Mouse (Mus musculus) left cerebral cortex, adult 18-20 months (tissue): ENCODE measurements around the gene Hist1h2ao. TPM values are rescaled to one million over a fixed set of nuclear protein-coding genes. Genes with fewer than 3 reads are reported as not detected.
A peak's percentile ranks its signal among the peaks of the same experiment; 100 is the strongest.
"Not testable (repeated sequence)": the region's sequence is repeated elsewhere in the genome, so short reads cannot be mapped to it uniquely, and the experiment has no call there.

Experiments
- DNase-seq, 2 experiments: peaks; one replicate each; pipeline ENCODE4 v3.0.0; 2021 to 2022; ENCODE audit warnings: low spot score in 2 of 2, mixed read lengths in 1 of 2
- long read RNA-seq, 2 experiments: library from polyadenylated mRNA; stranded (forward); transcript quantifications; one replicate each; pipeline ENCODE4 v2.0.0; 2021
- total RNA-seq, 2 experiments: library from RNA; stranded (reverse); gene quantifications; 2 replicates each; pipeline ENCODE4 v1.2.3; 2021

Hist1h2ao gene
- total RNA-seq: 1 to 10 TPM in 1 of 2 experiments, not detected in 1; 6.2 TPM
- long read RNA-seq, experiment 1: 0 reads
- long read RNA-seq, experiment 2: 0 reads

DNA sequence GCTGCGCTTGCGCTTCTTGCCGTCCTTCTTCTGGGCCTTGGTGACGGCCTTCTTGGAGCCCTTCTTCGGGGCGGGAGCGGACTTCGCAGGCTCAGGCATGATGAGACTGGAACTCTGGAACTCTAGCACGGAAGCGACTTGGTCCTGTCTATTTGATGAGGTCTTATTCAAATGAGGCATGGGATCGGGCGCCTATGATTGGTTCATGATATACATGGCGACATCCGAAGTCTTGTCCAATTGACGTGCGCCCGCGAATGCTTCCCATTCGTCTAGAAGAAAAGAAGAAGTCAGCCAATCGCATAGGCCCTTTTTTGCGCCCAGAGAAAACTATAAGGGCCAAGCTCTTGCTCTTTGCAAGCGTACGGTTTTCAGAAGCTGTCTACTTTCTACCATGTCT is at the start of gene Hist1h2ao, which contains the start of gene Hist1h2bq:
TSS of gene Hist1h2ao (plus strand) at position 393 of the 400 bp plus-strand sequence.
TSS of gene Hist1h2bq (minus strand) at position 125 of the 400 bp plus-strand sequence.
- DNase-seq: not testable (repeated sequence)

DNA sequence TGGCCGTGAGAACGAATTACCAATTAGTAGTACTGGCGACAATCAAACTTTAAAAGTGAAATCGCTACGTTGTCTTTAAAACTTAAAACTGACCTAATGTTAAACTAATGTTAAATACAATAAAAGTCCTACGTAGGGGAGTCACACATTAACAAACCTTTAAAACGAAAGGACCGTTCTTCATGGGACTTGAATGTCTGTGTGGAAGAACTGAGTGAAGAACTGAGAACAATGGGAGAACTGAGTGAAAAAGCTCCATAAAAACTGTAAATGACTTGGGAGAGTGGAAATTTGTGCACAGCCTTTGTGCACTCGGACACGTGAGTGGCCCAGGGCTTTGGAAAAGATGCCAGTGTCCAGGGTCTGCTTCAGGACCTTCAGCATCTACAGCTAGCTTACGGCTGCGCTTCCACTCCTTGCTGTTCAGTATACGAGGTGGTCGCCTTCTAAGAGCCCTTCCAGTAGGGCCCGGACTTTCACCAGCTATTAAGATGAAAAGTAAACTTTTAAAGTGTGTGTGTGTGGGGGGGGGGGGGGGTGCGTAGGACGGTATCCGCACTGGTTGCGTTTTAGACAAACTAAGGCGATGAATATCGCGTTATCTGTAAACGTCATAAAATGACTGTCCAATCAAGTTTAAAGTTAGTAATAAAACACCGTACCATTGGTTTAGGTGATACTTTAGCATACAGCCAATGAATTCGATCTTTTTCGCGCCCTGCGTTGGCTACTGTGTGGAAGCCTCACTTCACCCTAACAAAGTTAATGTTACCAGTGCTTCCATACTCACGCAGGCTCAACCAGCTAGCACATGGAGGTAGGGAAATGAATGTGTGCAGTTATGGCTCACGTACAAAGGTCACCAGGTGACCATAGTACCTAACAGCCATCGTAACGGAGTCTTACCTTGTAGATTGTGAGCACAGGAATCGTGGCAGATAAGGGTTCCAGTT is 31.2 kb upstream of the Hist1h2ao start:
- peak; percentile 49 to 60 for DNase-seq

DNA sequence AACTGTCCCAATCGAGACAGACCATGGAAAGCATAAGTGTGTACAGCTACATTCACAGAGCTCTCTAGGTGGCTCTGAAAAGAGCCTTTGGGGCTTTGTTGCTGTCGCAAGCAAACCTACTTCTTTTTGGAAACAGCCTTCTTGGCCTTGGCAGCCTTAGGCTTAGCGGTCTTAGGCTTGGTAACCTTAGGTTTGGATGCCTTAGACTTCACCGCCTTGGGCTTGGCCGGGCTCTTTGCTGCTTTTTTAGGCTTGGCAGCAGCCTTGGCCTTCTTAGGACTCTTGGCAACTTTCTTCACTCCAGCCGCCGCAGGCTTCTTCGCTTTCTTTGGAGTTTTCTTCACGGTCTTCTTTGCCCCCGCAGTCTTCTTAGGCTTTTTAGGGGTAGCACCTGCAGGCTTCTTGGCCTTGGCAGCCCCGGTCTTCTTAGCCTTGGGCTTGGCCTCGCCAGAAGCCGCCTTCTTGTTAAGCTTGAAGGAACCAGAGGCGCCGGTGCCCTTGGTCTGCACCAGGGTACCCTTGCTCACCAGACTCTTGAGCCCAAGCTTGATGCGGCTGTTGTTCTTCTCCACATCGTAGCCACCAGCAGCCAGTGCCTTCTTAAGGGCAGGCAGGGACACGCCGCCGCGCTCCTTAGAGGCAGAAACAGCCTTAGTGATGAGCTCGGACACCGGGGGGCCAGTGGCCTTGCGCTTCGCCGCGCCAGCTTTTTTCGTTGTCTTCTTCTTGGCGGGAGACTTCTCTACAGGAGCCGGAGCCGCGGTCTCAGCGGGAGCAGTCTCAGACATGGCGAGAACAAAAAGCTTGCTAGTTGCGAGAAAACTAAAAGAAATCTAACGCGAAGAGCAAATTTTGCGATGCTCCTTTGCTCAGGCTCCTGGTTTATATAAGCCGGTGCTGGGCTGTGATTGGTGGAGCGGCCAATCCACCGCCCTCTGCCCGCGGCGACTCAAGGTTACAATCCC is 30.2 kb upstream of the Hist1h2ao start, which contains the start of gene Hist1h1b:
TSS of gene Hist1h1b (minus strand) at position 859 of the 965 bp plus-strand sequence.
- DNase-seq: peak; percentile 71 to 77

DNA sequence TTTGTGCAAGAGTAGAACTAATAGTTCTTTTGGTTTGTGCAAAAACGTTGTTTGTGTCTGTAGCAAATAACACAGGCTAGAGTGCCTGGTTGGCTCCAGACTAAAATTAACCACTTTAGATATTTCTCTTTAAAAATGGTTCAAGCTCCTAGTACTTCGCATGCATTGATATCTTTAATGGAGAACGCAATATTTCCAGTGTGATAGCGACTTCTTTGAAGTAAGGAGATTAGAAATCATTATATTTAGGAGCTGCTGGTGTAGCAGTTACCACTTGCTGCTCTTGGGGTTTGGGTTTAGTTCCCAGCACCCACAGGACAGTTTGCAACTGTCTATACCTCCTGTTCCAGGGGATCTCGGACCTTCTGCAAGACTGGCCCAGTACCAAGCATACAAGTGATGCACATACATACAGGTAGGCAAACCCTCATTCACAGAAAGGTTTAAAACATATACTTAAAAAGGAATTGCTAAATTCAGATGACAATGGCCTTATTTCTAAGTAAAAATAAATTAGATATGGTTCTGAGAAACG is 29.2 kb upstream of the Hist1h2ao start:
- no peak for DNase-seq

DNA sequence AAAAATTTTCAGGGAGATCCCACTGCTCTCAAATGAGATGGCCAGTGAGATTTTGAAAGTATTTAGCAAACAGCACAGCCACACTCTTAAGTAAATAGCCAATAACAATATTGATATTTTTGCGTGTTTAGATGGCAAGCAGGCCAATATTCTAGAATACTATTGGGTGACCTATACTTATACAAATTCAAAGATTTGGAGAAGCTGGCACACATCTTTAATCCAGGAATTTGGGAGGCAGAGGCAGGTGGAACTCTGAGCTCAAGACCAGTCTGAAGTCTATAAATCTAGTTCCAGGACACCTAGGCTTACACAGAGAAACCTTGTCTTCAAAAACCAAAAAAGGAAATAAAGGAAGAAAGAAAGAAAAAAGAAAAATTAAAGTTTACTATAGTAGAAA is 28.6 kb upstream of the Hist1h2ao start:
- DNase-seq: no peak

DNA sequence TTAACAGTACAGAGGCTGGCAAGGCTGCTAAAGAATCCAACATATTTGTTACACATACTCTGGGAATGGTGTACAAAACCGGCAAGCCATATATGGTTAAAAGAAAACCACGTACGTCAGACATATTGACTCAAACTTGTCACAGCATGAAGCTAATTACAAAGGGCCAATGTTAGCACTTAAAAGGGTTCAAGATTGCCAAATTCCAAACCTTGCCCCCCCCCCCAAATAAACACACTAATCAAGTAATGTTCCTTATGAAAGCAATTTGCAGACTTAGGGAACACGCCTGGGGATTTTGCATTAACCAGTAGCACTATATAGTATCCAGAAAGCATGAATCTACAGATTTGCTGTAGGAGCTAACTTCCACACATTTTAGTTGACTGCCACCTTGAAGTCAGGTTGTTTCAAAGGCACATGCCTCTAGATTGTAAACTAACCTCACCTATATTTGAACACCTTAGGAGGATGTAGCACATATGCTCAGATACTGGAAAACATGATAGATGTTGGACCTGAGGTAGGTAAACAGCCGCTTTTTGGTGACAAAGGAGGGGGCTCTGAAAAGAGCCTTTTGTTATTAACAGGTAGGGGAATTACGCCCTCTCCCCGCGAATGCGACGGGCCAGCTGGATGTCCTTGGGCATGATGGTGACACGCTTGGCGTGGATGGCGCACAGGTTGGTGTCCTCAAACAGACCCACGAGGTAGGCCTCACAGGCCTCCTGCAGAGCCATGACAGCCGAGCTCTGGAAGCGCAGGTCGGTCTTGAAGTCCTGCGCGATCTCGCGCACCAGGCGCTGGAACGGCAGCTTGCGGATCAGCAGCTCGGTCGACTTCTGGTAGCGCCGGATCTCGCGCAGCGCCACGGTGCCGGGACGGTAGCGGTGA is 27.7 kb upstream of the Hist1h2ao start:
- DNase-seq: not testable (repeated sequence)

DNA sequence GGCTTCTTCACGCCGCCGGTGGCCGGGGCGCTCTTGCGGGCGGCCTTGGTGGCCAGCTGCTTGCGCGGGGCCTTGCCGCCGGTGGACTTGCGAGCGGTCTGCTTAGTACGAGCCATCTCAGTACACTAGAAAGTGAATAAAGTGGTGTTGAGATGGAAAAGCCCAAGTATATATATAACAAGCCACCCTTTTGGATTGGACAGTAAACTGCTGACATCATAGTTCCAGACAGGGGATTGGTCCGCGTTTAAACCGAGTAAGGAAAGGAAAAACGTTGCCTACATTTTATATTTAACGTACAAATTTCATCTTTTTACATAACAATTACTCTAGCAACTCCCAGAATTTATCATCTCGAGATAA is 27.0 kb upstream of the Hist1h2ao start, which contains the start of gene Hist1h3i:
TSS of gene Hist1h3i (minus strand) at position 116 of the 363 bp plus-strand sequence.
- peak; percentile 60 to 62 for DNase-seq

DNA sequence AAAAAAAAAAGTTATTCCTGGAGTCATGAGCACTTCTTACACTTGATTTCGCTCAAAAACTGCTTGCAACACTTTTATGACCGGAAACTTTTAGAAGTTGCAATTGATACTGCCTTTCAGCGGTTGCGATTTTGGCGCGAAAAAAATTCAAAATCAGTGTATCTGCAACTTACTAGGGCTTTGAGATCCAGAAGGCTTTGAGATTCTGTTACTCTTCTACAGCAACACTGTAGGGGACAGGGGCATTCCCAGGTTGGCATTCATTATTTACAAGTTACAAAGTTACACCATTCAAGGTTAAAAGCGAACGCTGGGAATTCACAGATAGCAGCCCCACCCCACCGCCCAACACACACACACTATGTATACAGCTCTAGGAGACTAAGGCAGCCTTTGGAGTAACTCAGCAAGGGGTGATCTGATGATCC is 26.5 kb upstream of the Hist1h2ao start:
- no peak for DNase-seq

DNA sequence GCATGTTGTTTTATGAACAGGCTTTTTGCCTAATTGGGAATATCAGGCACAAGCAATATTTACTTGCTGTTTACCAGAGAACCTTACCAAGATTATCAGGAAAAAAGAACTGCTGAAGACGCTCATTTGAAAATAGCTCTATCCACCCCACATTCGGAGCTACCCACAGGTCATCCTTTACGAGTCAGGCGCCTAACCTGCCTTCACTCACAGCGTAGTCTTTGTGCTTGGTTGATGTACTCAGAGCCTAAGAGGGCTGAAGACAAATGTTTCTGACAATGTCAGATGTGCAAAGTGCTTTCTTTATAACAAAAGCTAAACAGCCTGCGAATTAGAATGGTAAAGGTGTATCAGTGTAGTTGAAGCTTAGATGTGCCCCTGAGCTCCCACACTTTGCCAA is 26.0 kb upstream of the Hist1h2ao start:
- no peak for DNase-seq

DNA sequence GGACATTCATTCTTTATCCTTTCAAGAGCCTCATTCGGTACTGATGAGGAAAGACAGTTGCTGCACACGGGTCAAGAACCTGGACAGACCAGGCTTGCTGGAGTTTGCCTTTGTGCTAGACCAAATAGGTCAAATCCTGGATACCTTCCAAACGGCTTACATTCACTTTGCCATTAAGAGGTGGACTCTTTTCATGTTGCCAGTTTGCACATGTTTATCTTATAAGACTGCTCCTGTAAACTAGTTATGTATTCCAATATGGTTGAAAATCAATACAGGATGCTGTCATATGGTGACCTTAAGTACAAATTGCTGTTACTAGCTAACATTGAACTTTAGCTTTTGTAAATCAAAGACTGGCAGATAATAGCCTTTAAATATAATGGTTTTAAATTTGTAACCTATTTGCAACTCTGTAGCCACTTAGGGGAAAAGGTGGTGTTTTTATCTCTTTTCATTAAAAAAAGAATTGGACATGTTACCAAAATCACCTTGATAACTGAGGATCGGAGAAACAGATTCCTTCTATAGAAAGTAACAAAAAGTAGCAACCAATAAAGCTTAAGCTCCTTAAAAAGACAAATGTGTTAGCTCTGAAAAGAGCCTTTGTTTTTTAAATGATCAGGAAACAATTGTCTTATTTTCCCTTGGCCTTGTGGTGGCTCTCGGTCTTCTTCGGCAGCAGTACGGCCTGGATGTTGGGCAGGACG is 23.9 kb upstream of the Hist1h2ao start:
- no peak for DNase-seq

DNA sequence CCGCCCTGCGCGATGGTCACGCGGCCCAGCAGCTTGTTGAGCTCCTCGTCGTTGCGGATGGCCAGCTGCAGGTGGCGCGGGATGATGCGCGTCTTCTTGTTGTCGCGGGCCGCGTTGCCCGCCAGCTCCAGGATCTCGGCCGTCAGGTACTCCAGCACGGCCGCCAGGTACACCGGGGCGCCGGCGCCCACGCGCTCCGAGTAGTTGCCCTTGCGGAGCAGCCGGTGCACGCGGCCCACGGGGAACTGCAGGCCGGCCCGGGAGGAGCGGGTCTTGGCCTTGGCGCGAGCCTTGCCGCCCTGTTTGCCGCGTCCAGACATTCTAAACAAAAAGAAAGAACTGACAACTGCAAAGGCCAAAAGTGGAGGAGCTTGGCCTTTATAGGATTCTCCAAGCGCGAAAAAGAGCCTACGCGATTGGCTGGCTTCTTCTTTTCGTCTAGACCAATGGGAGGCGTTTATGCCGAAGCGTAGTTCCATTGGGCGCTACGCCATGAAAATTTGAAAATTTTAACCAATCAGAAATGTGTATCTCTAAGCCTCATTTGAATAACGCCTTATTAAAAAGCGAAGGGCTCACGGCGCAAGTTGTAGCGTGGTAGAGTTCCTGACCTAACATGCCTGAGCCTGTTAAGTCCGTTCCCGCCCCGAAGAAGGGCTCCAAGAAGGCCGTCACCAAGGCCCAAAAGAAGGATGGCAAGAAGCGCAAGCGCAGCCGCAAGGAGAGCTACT is 23.2 kb upstream of the Hist1h2ao start, which contains the start of the genes Hist1h2an and Hist1h2bp:
TSS of gene Hist1h2an (minus strand) at position 320 of the 731 bp plus-strand sequence.
TSS of gene Hist1h2bp (plus strand) at position 563 of the 731 bp plus-strand sequence.
- peak; percentile 80 to 85 for DNase-seq

DNA sequence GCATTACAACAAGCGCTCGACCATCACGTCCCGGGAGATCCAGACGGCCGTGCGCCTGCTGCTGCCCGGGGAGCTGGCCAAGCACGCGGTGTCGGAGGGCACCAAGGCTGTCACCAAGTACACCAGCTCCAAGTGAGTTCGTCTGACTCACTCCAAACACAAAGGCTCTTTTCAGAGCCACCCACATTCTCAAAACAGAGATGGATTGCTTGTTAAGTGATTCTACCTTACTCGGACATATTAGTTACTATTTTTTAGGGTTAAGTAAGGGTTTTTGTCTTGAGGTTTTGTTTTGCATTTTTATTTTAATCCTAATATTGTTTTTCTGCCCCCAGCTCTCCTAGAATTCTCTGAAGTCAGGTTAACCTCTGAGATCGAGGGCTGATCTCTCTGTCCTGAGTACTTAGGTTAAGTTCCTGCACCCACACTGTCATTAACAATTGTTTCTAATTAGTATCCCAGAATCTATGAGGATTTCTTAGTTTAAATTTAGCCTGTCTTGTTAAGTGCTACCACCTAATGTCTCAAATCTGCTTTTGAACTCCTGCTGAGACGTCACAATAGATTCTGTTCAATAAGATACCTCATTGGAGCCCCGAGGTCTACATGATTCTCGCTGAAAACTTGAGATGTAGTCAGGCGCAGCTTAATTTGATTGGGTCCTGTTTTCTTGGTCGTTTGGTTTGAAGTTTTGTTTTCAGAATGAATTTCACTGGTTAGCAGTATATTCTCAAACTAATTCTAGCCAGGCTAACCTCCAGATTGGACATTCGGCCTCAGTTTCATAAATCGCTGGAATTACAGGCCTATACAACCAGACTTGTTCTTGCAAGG is 22.3 kb upstream of the Hist1h2ao start:
- no peak for DNase-seq

DNA sequence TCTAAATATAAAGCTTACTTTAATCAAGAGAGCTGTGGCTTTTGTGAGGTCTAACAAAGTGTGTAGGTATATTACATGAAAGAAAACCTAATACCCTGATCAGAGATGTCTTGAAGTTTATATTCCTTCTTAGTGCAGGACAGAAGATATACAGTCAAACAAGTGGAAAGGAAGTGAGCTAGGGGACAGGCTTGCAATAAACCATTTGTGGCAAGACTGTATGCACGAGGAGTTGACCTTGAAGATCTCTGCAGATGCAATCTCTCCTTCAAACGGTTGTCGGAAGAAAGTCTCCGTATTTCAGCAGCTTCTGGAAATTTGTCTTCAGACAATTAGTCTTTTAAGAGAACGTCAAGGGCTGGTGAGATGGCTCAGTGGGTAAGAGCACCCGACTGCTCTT is 20.3 kb upstream of the Hist1h2ao start:
- no peak for DNase-seq

DNA sequence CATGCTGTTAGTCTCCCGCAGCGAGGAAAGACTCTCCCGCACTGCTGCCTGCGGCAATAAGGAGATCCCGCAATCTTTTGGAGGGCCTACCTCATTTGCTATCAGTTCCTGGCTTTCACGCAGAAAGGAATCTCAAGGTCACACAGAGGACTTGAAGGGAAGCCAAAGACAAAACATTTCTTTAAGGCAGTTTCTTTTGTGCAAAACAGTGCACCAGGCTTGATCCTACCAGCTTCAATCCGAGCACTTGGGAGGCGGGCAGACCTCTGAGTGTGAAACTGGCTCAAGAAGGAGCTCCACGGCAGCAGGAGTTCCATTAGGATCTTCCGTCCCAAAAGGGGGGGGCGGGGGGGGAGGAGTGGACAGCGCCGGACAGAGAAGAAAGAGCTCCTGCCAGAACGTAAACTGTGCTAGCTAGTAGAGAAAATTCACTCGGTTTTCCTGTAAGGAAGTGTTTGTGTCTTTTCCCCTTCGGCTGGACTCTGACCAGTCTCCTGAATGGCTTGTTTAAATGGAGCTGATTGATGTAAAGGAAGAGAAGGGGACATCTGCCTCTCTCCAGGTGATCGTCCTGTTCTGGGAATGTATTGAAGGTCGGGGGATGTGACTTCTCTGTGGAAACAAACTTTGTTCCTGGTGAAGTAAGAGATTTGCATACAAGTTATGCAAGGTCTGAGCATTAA is 19.5 kb upstream of the Hist1h2ao start:
- DNase-seq: no peak

DNA sequence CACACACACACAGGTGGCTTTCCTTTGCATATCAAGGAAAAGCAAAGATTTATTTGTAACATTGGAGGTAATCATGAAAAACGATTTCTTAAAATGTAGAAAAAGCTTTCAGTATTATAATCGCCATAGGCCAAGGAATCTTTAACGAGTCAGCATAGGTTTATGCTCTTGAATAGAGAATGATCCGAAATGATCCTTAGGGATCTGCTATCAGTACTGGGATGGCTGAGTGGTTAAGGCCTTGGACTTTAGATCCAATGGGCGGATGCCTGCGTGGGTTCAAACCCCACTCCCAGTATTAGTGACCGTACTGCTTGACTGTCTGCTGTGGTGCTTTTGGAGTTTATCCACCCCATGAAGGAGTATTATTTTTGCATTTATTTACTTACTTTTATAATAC is 14.7 kb upstream of the Hist1h2ao start:
- no peak for DNase-seq

DNA sequence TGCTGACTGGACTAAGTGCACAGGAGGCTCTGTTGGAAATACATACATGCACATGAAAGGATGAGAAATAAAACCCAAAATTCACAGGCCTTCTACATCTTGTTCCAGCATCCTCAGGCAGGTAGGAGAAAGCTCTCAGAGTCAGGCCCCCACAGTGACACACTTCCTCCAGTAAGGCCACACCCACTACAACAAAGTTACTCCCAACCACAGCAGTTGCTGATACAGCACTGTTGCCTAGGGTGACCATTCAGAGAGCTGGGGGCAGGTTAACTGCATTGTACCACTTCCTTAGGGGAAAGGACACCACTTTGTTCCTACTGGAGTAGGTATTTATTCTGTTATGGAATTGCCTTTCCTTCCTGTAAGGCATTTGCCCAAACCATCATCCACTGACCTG is 13.1 kb upstream of the Hist1h2ao start:
- not testable (repeated sequence) for DNase-seq

DNA sequence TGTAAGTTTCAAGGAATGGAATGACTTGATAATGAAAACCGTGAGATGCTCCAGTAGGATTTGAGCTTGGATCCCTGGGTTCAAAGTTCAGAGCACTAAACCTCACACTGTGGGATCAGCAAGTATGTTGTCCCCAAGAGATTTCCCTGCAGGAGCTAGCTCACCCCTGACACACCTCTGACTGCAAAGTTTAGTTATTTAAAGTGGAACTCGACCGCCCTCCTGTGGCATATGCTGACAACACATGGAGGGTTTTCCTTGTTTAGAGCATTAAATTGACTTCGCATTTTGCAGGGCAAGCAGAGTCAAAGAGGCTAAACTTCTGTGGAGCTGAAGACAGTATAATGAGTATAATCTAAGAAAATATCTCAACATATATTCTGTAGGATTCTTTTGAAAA is 7.2 kb upstream of the Hist1h2ao start:
- not testable (repeated sequence) for DNase-seq
